Mouse (Mus musculus): ENCODE measurements around the gene Prpf6. TPM values are rescaled to one million over a fixed set of nuclear protein-coding genes. Genes with fewer than 3 reads are reported as not detected.

Gene Prpf6
- polyA plus RNA-seq, 1 experiment from 2014 or later = 58.8 TPM

DNA sequence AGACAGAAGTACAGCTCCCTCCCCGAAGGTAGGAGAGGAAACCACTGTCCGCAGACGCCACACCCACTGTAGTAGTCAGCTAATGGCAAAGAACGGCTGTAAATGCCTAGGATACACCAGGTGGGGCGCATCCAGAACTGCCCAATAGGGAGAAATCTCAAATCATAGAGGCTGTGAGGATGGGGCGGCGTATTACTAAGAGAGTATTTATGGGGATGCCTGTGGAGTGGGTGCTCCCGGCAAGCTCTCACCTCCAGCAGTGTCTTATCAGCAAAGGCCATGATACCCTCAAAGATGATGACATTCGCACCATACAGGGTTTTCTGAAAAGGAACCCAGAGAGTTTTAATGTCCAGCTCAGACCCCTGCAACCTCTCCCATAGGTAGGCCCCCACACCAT lies 17.7 kb upstream of the Prpf6 start:
- no peak for ATAC-seq (ENCODE audit: insufficient read depth)
- 82% methylated on average over 9 of the region's 9 CpGs for WGBS
- no peak for TF ChIP-seq CTCF (IDR thresholded peaks at IDR 0.05; ENCODE audit: low read depth)
- H3K4me2 ChIP-seq = no peak overlapping the region
- no peak overlapping the region for H3K4me3 ChIP-seq (ENCODE audit: low read depth, low read length)
- H3K36me3 ChIP-seq (ENCODE audit: insufficient read depth) = peaks cover 19% of the 10 kb centered on the region; the same call in 1 of the 2 replicates
- H3K9me3 ChIP-seq (ENCODE audit: low read depth, low read length) = no peaks in the 10 kb centered on the region
- DNase-seq = no peak
- H3K27ac ChIP-seq (ENCODE audit: low read depth) = no peak overlapping the region
- no peaks in the 10 kb centered on the region for H3K27me3 ChIP-seq (ENCODE audit: insufficient read depth, low read length)
- H3K4me1 ChIP-seq (ENCODE audit: insufficient read depth) = no peaks in the 10 kb centered on the region
- H3K9ac ChIP-seq = no peak overlapping the region

DNA sequence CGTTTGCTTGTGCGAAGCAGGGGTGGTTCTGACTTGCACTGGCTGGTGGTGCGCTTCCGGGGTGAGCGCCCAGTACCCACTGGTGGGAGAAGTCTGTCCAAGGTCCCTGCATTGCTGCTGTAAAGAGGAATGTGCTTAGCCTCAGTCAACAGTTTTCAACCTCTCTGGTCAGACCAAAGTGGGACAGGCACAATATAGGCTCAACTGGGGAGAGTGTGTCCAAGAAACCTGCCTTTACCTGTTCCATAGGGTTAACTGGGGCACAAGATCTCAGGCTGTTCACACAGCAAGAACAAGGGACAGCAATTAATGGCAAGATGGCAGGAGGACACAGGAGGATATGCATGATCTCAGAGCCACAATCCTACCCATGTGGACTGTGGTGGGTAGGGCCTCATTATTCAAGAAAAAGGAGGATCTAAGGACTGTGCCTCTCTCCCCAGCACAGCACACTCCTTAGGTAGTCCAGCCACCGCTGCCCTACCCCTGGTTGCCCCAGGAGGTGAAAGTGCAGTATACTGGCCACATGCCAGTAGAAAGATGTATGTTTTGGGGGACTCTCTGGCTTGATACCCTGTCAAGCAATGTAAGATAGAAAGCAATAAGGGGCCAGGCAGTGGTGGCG lies 16.6 kb upstream of the Prpf6 start:
- Histone ChIP-seq H3K4me2 (no peak overlapping the region), H3K4me1 (ENCODE audit: insufficient read depth) (no peaks in the 10 kb centered on the region), H3K36me3 (ENCODE audit: insufficient read depth) (peaks cover 19% of the 10 kb centered on the region; the same call in 1 of the 2 replicates), H3K4me3 (ENCODE audit: low read depth, low read length) (no peak overlapping the region), H3K9me3 (ENCODE audit: low read depth, low read length) (no peaks in the 10 kb centered on the region), H3K27me3 (ENCODE audit: insufficient read depth, low read length) (no peaks in the 10 kb centered on the region), H3K9ac (no peak overlapping the region), H3K27ac (ENCODE audit: low read depth) (no peak overlapping the region)
- no peak for TF ChIP-seq CTCF (IDR thresholded peaks at IDR 0.05; ENCODE audit: low read depth)
- DNase-seq (no peak), ATAC-seq (ENCODE audit: insufficient read depth) (no peak)
- 94% methylated on average over 7 of the region's 7 CpGs for WGBS

DNA sequence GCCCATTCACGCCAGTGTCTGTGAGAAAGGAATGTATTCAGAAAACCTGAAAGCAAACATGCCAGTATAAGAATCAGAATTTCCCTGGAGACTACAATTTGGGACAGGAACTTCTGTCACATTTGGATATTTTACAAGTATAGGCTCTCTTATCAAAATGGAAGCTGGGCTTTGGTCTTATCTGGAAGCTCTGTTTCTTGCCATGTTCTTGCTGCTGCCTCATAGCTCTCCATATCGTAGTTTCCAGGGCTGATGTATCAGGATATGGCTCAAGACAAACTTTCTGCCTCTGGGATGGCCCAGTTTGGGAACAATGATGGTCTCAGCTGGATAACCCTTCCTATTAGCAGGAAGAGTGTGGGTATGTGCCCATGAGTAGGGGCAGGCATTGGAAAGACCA lies 15.1 kb upstream of the Prpf6 start:
- no peak for TF ChIP-seq CTCF (IDR thresholded peaks at IDR 0.05; ENCODE audit: low read depth)
- H3K27me3 ChIP-seq (ENCODE audit: insufficient read depth, low read length) = no peaks in the 10 kb centered on the region
- H3K9ac ChIP-seq = no peak overlapping the region
- DNase-seq = no peak
- H3K4me1 ChIP-seq (ENCODE audit: insufficient read depth) = peaks cover 8% of the 10 kb centered on the region
- H3K27ac ChIP-seq (ENCODE audit: low read depth) = no peak overlapping the region
- WGBS = 82% methylated on average over 2 of the region's 2 CpGs
- no peak overlapping the region for H3K4me2 ChIP-seq
- H3K9me3 ChIP-seq (ENCODE audit: low read depth, low read length) = no peaks in the 10 kb centered on the region
- no peak for ATAC-seq (ENCODE audit: insufficient read depth)
- H3K36me3 ChIP-seq (ENCODE audit: insufficient read depth) = peaks cover 19% of the 10 kb centered on the region; the same call in 1 of the 2 replicates
- H3K4me3 ChIP-seq (ENCODE audit: low read depth, low read length) = no peak overlapping the region

DNA sequence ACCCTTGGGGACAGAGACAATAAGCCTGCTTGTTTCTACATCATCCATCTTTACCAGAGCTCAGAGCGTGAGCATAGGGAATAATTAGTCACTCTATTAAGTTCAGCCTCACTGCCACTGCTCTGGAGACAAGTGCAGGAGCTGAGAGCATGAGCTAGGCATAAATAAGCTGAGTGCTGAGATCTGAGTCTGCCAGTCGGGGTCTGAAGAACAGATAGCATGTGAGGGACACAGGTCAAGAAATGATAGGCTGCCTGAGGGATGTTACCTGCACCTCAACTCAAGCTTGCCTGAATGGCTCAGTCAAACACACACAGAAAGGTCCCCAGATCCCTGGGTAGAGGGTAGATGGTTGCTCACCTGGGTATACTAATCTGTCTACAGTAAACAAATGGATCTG lies 14.5 kb upstream of the Prpf6 start:
- Histone ChIP-seq H3K9ac (no peak overlapping the region), H3K4me3 (ENCODE audit: low read depth, low read length) (no peak overlapping the region), H3K4me2 (no peak overlapping the region), H3K9me3 (ENCODE audit: low read depth, low read length) (no peaks in the 10 kb centered on the region), H3K4me1 (ENCODE audit: insufficient read depth) (peaks cover 8% of the 10 kb centered on the region), H3K27me3 (ENCODE audit: insufficient read depth, low read length) (no peaks in the 10 kb centered on the region), H3K36me3 (ENCODE audit: insufficient read depth) (peaks cover 19% of the 10 kb centered on the region; the same call in 1 of the 2 replicates), H3K27ac (ENCODE audit: low read depth) (no peak overlapping the region)
- ATAC-seq (ENCODE audit: insufficient read depth) (no peak), DNase-seq (no peak)
- no peak for TF ChIP-seq CTCF (IDR thresholded peaks at IDR 0.05; ENCODE audit: low read depth)
- 56% methylated on average over 2 of the region's 2 CpGs for WGBS

DNA sequence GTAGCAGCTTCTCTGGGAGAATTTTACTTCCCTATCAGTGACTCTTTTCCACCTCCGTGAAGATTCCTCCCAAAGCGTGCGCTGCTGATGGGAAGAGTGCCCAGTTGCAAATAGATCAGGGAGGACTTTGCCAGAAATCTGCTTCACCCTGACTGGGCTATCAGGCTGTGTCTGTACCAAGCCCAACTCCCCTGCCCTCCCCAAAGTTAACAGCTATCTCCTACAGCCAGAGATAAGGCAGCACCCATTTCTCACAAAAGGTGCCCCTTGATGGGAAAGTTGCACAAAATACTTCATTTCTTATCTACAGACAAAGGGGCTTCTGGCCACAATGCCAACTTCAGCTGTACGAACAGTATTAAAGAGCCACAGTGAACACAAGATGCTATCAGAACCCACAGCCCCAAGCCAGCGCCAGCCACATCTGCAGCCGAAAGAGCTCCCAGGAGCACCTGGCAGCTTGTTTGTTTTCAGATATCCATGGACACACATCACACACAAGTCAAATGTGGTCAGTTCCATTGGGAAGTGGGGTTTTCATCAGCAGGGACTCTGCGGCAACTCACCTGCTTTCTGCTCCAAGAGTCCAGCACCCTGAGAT lies 13.6 kb upstream of the Prpf6 start:
- H3K4me1 ChIP-seq (ENCODE audit: insufficient read depth) = peaks cover 8% of the 10 kb centered on the region
- TF ChIP-seq CTCF (IDR thresholded peaks at IDR 0.05; ENCODE audit: low read depth) = no peak
- peaks cover 10% of the 10 kb centered on the region; the same call in 1 of the 2 replicates for H3K36me3 ChIP-seq (ENCODE audit: insufficient read depth)
- no peak overlapping the region for H3K9ac ChIP-seq
- no peaks in the 10 kb centered on the region for H3K9me3 ChIP-seq (ENCODE audit: low read depth, low read length)
- WGBS = 67% methylated on average over 7 of the region's 7 CpGs
- H3K27me3 ChIP-seq (ENCODE audit: insufficient read depth, low read length) = no peaks in the 10 kb centered on the region
- ATAC-seq (ENCODE audit: insufficient read depth) (no peak), DNase-seq (no peak)
- no peak overlapping the region for H3K4me3 ChIP-seq (ENCODE audit: low read depth, low read length)
- H3K4me2 ChIP-seq = no peak overlapping the region
- H3K27ac ChIP-seq (ENCODE audit: low read depth) = no peak overlapping the region

DNA sequence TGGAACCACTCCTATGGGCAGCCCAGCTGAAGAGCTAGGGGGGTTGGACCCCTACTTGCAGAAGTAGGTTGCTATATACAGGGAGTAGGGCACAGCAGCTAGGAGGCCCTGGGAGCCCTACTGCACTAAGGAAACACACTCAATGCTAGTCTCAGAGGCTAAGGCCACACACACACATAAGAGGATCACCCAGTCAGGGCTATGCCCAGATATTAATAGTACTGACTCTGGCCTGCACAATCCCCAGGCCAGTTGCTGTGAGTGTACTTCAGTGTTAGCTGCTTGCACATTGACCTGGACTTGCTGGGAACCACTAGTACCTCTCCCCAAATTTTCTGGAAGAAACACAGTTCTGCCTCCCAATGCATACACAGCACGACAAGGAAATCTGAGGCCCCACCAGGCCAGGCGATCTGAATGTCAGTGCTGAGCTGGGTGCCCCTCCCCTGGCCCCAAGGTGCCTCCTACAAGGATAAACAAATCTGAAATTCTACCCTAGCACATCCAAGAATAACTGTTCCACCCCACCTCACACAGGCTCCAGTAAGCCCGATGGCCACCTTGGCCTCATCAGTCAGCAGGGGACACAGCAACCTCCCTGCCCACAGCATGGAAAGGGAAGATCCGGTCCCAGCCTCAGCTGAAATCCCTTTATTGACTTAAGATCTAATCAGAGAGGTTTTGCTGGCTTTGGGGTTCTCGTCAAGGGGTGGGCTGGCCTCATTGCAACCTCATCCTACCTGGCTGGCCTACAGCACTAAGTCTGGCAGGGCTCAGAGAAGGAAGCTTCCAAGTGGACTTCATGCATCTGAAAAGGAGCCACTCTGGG lies 12.7 kb upstream of the Prpf6 start:
- no peaks in the 10 kb centered on the region for H3K9me3 ChIP-seq (ENCODE audit: low read depth, low read length)
- ATAC-seq (ENCODE audit: insufficient read depth) = no peak

DNA sequence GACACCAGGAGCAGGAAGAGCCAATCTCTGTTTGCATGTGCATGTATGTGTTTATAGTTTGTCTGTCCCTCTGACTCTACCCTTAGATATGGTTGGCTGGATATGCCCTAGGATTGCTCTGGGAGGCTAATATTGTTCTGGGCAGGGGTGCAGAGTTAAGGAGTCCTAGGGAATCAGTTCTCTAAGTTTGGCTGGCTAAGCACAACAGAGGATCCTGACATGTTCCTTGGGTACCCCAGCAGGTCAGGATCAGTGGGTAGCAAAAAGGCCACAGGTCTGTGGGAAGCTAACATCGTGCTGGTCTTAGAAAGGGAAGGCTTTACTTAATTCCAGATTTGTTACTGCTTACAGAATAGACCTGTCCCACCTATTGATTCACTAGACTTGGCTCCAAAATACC lies 12.0 kb upstream of the Prpf6 start:
- 87% methylated on average over 1 of the region's 1 CpGs for WGBS
- Histone ChIP-seq H3K9me3 (ENCODE audit: low read depth, low read length) (no peaks in the 10 kb centered on the region), H3K36me3 (ENCODE audit: insufficient read depth) (peaks cover 13% of the 10 kb centered on the region), H3K27me3 (ENCODE audit: insufficient read depth, low read length) (no peaks in the 10 kb centered on the region), H3K4me3 (ENCODE audit: low read depth, low read length) (no peak overlapping the region), H3K9ac (no peak overlapping the region), H3K4me2 (no peak overlapping the region), H3K27ac (ENCODE audit: low read depth) (no peak overlapping the region), H3K4me1 (ENCODE audit: insufficient read depth) (peaks cover 8% of the 10 kb centered on the region)
- no peak for DNase-seq
- TF ChIP-seq CTCF (IDR thresholded peaks at IDR 0.05; ENCODE audit: low read depth) = no peak
- ATAC-seq (ENCODE audit: insufficient read depth) = no peak

More for the DNA sequence above, 12.7 kb upstream of the Prpf6 start:
- no peak for DNase-seq
- 12% methylated on average over 5 of the region's 5 CpGs for WGBS
- Histone ChIP-seq H3K27ac (ENCODE audit: low read depth) (no peak overlapping the region), H3K27me3 (ENCODE audit: insufficient read depth, low read length) (no peaks in the 10 kb centered on the region), H3K36me3 (ENCODE audit: insufficient read depth) (peaks cover 13% of the 10 kb centered on the region), H3K4me3 (ENCODE audit: low read depth, low read length) (no peak overlapping the region), H3K4me2 (no peak overlapping the region), H3K4me1 (ENCODE audit: insufficient read depth) (peaks cover 8% of the 10 kb centered on the region), H3K9ac (no peak overlapping the region)
- TF ChIP-seq CTCF (IDR thresholded peaks at IDR 0.05; ENCODE audit: low read depth) = no peak

Data from lung, embryonic 14.5 days (tissue).